Mouse (Mus musculus) CD4-positive, CD25-positive, alpha-beta regulatory T cell, adult 2 months (primary cell): ENCODE measurements around the gene Polr1a.

Experiments
- DNase-seq: peaks from one replicate; pipeline ENCODE4 v3.0.0-alpha.2; 2012; ENCODE audit warnings: low read depth, low spot score

Polr1a gene

GRCm38 (mm10) chr6:71997215-71997614 lies 88.4 kb downstream of the Polr1a start:
- DNase-seq: no peak

DNA sequence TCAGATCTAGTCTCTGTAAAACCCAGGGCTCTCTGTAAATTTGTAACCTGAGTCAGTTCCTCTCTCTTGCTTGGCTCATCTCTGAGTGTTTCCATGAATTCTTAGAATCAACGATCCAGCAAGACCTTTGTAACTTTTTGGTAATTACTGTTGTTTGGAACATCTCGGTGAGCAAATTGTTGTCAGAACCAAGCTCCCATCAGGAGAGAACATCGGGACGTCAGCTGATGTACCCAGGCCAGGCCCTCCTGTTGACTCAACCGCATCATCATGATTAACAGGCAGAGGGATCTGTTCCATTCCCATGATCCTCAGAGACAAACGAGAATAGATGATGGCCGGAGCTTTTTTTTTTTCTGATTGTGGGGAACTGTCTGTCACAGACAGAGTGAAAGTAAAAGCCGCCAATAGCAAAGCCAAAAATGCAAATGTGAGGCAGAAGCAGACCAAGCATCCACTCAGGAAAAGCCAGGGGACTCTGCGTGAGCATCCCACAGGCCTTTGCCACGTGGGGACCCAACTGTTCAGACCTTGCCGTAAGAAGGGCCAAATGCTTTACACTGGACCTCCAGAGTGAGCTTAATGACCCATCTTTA lies 91.2 kb downstream of the Polr1a start:
- no peak for DNase-seq

- DNase-seq: no peak
These were observed 92.4 kb downstream of the Polr1a start for GRCm38 (mm10) chr6:72001220-72001777.

DNA sequence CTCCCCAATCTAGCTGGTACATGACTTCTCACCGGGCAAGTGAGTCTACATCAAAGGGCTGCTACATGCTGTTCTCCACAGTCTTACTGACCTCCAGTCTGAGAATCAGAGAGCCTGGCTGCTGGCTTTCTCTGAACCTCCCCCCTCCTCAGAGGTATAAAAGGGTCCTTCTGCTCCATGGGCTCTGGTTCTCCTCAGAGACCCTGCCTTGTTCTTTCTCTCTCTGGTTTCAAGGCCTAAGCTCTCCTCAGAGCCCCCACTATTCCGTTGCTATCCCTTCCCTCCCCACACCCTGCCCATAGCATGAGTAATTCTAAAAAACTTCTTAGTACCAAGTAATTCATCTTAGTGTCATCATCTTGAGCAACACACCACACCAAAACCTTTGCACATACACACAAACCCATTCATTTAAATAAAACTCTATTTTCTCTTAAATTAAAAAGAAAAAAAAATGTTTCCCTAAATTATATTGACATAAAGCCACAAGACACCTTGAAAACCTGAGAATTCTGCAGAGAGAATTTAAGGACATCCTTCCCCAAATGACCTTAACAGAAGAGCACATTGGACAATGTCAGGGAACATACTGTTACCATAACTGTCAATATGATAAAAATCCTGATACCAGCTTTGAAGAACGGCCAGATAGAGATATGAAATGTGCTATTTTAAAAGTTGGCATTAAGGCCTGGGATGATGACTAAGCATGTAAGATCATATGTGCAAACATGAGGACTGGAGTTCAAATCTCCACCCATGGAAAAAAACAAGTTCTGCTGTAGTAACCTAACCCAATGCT lies 98.8 kb downstream of the Polr1a start:
- DNase-seq: no peak

DNA sequence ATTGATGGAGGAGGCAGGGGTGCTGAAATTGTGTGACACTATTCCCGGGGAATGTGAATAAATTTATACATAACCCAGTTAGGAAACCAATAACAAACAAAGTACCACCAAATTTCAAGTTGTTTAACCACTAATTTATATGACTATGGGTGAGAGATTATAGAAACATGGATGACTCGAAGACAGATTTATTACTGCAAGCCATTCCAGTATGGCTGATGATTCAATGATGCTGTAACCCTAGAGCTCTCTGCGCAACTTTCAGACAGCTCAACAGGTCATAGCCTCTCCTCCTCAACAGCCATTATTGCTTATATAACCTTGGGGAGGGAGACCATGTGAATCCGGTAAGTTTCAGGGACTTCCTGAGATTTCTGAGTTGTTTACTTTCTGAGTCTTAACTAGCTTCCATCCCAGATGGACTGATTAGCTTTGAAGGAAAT lies 99.4 kb downstream of the Polr1a start:
- no peak for DNase-seq

DNA sequence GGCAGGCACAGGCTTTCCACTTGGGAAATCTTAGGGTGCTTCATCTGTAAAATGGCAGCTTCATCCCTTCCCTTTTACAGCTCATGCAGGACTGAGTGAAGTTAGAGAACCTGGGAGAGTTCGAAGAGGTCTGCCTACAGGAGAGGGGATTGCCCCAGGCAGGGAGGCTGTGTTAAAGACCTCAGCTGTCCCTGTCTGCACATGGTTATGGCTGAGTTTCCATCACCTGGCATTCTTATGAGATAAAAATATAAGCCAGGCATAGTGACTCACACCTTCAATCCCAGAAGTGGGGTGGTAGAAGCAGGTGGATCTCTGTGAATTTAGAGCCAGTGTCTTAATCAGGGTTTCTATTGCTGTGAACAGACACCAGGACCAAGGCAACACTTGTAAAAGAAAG lies 100.6 kb downstream of the Polr1a start:
- DNase-seq: no peak

DNA sequence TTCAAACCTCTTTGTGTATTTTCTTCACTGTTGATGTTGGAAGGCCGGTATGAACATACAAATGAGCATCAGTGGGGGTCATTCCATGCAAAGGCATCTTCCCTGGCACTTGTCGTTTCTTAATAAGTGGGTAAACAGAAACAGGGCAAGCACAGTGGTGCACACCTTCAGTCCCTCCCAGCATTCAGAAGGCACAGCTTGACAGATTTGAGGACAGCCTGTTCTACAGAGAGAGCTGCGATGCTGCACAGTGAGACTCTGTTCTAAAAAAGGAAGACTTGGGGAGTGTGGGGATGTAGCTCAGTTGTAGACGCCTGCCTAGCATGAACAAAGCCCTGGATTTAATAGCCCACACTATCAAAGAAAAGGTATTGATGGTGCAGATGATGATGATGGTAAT lies 105.2 kb downstream of the Polr1a start:
- no peak for DNase-seq

GRCm38 (mm10) chr6:72018052-72018451 lies 109.2 kb downstream of the Polr1a start:
- DNase-seq: no peak

DNA sequence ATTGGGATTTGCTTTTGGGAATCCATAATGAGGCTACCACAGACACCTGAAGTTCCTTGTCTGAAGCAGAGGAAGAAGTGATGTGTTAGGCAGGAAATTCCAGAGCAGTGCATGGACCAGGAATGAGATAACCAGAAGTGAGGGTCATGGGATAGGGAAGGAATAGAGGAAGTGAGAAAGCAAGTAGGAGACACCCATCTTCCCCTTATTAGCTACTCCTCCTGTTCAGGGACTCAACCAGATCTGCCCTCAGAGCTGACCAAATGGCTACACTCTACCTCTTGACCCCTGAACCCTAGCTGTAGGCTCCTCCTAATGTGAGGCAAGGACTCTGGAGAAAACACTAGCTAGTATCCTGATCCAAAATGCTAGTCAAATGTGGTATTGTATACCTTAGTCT lies 116.6 kb downstream of the Polr1a start:
- no peak for DNase-seq

DNA sequence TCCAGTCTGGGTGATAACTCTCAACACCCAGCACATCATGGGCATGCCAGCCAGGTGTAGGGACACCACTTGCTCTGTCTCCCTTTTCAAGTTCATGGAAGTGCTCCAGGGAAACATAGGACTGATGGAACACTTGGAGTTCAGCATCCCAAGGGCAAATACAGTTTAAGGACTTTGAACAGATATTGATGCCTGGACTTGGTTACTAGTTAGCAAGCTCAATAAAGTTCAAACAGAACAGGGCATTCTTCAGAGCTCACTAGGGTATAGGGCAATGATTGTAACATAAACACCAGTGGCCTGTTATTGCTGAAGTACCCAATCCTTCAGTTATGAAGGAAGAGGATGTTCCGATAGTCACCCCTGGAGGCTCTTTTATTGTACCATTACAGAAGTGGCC lies 119.2 kb downstream of the Polr1a start:
- no peak for DNase-seq

DNA sequence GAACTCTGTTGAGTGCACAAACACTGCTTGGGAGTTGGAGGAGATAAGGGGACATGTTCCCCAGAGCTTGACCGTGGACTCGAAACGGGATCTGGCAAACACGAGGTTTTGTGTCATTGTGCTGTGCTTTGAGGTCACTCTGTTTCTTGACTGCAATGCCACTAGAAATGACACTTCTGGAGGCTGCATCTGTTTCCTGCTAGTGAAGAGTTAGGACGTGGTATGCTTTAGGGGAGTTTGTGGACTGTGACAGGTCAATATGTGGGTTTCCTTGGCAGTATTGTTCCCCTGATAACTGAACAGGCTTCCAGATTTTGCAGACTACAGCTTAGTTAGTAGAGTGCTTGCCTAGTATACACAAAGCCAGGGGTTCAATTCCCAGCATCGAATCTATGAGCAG lies 120.8 kb downstream of the Polr1a start:
- DNase-seq: no peak
